Mouse (Mus musculus) heart, adult 2 months (tissue): ENCODE results near the gene Rbl2.

Experiments used
- CTCF ChIP-seq: fragments of 200-600 bp; IDR thresholded peaks from 2 replicates; pipeline ENCODE4 v1.8.1; 2022; ENCODE audit warnings: antibody characterized with exemption, mild to moderate bottlenecking, moderate library complexity
- POLR2A ChIP-seq: fragments of 200-500 bp; IDR thresholded peaks from 2 replicates; pipeline ENCODE4 v1.6.1; 2011; ENCODE audit warnings: mild to moderate bottlenecking, low read depth, low read length, control low read depth; ENCODE audit not compliant: insufficient read depth

DNA sequence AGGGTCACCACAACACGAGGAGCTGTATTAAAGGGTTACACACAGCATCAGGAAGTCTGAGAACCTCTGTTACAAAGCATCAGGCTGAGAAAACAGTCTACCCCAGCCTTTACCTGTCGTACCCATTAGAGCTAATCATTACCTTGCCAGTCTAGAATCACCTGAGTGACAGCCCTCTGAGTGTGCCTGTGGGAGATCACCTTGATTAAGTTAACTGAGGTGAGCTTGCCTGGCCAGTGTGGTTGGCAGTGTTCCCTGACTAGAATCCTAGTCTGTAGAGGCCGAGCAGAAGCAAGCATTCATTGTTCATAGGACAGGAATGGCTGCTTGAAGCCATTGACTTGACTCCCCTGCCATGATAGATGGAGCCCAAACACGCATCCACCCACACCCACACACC lies 71.0 kb downstream of the Rbl2 start:
- TF ChIP-seq CTCF, result no peak
- no peak for TF ChIP-seq POLR2A
